Mouse (Mus musculus): ENCODE measurements around the gene Tdrd1.

GRCm38 (mm10) chr19:56821798-56822447, 4.1 kb upstream of the Tdrd1 start, which contains the start of gene Ccdc186:
- no peak for TF ChIP-seq CHD1 (IDR thresholded peaks at IDR 0.05; ENCODE audit: low read depth, low read length)
- TF ChIP-seq HCFC1 (IDR thresholded peaks at IDR 0.05; ENCODE audit: low read depth, low read length): peak; percentile 53
- peak; percentile 74; the same call in 1 of the 2 replicates for TF ChIP-seq SIN3A (IDR thresholded peaks at IDR 0.05; ENCODE audit: low read length)
- TF ChIP-seq CTCF (conservative IDR thresholded peaks at IDR 0.05 in 1 of 2, IDR thresholded peaks at IDR 0.05 in 1 of 2; ENCODE audit: low read depth in 2 of 2, low read length in 2 of 2): no peak
- TF ChIP-seq RAD21 (IDR thresholded peaks at IDR 0.05; ENCODE audit: low read depth, low read length): no peak
- TF ChIP-seq E2F4 (IDR thresholded peaks at IDR 0.05; ENCODE audit: insufficient replicate concordance, low read depth, low read length): no peak
- TF ChIP-seq MAFK (IDR thresholded peaks at IDR 0.05; ENCODE audit: insufficient replicate concordance, low read length): no peak
- TF ChIP-seq ZNF384 (IDR thresholded peaks at IDR 0.05; ENCODE audit: low read depth, low read length): no peak
- 0 out of 2 replicates have a peak, but pooled peaks have one; percentile 22 for TF ChIP-seq MYC (IDR thresholded peaks at IDR 0.05; ENCODE audit: low read depth, low read length)
- TF ChIP-seq JUND (conservative IDR thresholded peaks at IDR 0.05; ENCODE audit: low read depth, low read length): no peak
- peak; percentile 31; the same call in 1 of the 2 replicates for TF ChIP-seq ELF1 (IDR thresholded peaks at IDR 0.05; ENCODE audit: low read depth, low read length)
- no peak for TF ChIP-seq EP300 (IDR thresholded peaks at IDR 0.05; ENCODE audit: low read length)
